Mouse (Mus musculus): ENCODE data around the gene Pds5b. TPM values are rescaled to one million over a fixed set of nuclear protein-coding genes. Genes with fewer than 3 reads are reported as not detected.
A peak's percentile ranks its signal among the peaks of the same experiment; 100 is the strongest.
"Not testable (repeated sequence)": the region's sequence is repeated elsewhere in the genome, so short reads cannot be mapped to it uniquely, and the experiment has no call there.

Pds5b gene
- polyA plus RNA-seq, 1 experiment from 2014 or later = 29.1 TPM

DNA sequence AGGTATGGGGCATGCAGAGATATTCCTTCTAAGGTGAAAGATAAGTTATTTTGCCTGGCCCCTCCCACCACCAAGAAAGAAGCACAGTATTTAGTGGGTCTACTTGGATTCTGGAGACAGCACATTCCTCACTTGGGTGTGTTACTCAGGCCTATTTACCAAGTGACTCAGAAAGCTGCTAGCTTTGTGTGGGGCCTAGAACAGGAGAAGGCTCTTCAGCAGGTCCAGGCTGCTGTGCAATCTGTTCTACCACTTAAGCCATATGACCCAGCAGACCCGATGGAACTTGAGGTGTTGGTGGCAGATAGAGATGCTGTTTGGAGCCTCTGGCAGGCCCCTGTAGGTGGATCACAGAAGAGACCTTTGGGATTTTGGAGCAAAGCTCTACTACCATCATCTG is 33.1 kb downstream of the Pds5b start:
- WGBS = 91% methylated on average over 1 of the region's 1 CpGs
- ATAC-seq (ENCODE audit: low FRiP score); H3K9me3 ChIP-seq (replicated peaks); H3K4me3 ChIP-seq (replicated peaks); H3K4me2 ChIP-seq; H3K27ac ChIP-seq (replicated peaks); H3K36me3 ChIP-seq; H3K9ac ChIP-seq (replicated peaks); H3K27me3 ChIP-seq (replicated peaks): not testable (repeated sequence)
- H3K4me1 ChIP-seq = 0 out of 2 replicates have a peak, but pooled peaks cover 10% of the 10 kb centered on the region

DNA sequence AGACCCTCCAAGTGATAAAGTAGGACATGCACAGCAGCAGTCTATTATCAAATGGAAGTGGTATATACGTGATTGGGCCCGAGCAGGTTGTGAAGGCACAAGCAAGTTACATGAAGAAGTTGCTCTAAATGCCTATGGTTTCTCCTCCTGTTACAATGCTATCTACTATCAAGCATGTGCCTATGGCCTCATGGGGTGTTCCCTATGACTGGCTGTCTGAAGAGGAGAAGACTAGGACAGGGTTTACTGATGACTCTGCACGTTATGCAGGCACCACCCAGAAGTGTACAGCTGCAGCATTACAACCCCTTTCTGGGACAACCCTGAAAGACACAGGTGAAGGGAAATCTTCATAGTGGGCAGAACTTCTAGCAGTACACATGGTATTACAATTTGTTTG is 33.6 kb downstream of the Pds5b start:
- not testable (repeated sequence) for H3K9ac ChIP-seq (replicated peaks); H3K27ac ChIP-seq (replicated peaks); H3K27me3 ChIP-seq (replicated peaks); H3K9me3 ChIP-seq (replicated peaks); H3K4me3 ChIP-seq (replicated peaks); H3K4me2 ChIP-seq; H3K36me3 ChIP-seq; ATAC-seq (ENCODE audit: low FRiP score)
- WGBS = 97% methylated on average over 3 of the region's 3 CpGs
- 0 out of 2 replicates have a peak, but pooled peaks cover 10% of the 10 kb centered on the region for H3K4me1 ChIP-seq

DNA sequence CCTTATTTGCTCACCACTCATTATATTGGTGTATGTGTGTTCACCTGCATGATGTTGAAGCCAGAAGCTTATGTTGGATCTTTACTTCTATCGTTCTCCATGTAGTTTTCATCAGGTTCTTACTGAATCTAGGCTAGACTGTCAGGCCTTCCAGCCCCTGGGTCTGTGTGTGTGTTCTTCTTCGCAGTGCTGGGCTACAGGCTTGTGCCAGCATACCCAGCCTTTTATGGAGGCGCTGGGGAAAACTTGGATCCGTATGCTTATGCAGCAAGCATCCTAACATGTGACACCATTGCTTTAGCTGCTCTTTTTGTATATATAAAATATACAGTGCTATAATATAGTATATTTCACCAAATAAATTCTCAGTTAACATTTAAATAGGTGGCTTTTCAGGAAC is 38.0 kb downstream of the Pds5b start:
- Histone ChIP-seq H3K27me3 (replicated peaks) (no peaks in the 10 kb centered on the region), H3K4me2 (no peak overlapping the region), H3K4me1 (peaks cover 8% of the 10 kb centered on the region), H3K36me3 (no peaks in the 10 kb centered on the region), H3K9ac (replicated peaks) (no peak overlapping the region), H3K9me3 (replicated peaks) (no peaks in the 10 kb centered on the region), H3K27ac (replicated peaks) (no peak overlapping the region), H3K4me3 (replicated peaks) (no peak overlapping the region)
- WGBS = 96% methylated on average over 4 of the region's 4 CpGs
- no peak for ATAC-seq (ENCODE audit: low FRiP score)

DNA sequence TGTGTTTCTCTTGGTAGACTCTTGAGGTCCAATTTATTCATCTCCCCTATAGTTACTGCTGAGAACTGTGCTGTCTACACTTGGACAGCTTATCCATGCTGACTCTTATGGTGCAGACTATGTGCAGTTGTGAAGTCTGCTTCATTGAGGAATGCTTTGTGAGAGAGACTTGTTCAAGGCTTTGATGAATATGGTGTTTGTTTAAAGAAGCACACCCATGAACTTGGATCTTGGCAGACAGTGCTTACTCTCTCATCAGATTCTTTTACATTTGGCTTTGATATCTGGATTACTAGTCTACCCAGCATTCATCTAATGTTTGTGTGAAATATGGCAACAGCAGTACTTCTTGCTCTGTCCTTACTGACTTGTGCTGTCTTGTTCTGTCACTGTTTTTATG is 39.9 kb downstream of the Pds5b start:
- ATAC-seq (ENCODE audit: low FRiP score) = no peak
- Histone ChIP-seq H3K4me1 (peaks cover 12% of the 10 kb centered on the region), H3K4me3 (replicated peaks) (no peak overlapping the region), H3K4me2 (no peak overlapping the region), H3K9ac (replicated peaks) (no peak overlapping the region), H3K27ac (replicated peaks) (no peak overlapping the region), H3K36me3 (no peaks in the 10 kb centered on the region), H3K9me3 (replicated peaks) (no peaks in the 10 kb centered on the region), H3K27me3 (replicated peaks) (no peaks in the 10 kb centered on the region)

DNA sequence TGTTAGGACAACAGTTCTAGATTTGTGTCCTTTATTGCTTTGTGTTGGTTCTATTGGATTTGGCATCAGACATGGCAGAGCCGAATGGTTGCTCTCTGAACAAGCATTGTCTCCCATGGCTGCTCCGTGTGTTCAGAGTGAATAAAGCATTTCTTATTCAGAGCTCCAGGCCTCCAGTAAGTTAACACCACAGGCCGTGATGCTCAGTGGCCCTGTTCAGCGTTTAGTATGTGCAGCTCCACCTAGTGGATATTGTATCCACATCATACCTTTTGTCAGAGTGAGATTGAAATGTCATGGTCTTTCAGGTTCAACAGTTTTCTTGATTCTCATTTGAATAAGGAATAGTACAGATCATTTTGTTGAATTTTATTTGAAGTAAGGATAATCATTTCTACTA is 44.2 kb downstream of the Pds5b start:
- H3K36me3 ChIP-seq = peaks cover 11% of the 10 kb centered on the region; the same call in 1 of the 2 replicates
- no peak overlapping the region for H3K4me3 ChIP-seq (replicated peaks)
- no peaks in the 10 kb centered on the region for H3K9me3 ChIP-seq (replicated peaks)
- peak; percentile 47; the same call in 1 of the 2 replicates for ATAC-seq (ENCODE audit: low FRiP score)
- no peak overlapping the region for H3K27ac ChIP-seq (replicated peaks)
- H3K4me2 ChIP-seq = no peak overlapping the region
- no peaks in the 10 kb centered on the region for H3K27me3 ChIP-seq (replicated peaks)
- no peak overlapping the region for H3K9ac ChIP-seq (replicated peaks)
- WGBS = 9% methylated on average over 4 of the region's 4 CpGs
- H3K4me1 ChIP-seq = peaks cover 6% of the 10 kb centered on the region

DNA sequence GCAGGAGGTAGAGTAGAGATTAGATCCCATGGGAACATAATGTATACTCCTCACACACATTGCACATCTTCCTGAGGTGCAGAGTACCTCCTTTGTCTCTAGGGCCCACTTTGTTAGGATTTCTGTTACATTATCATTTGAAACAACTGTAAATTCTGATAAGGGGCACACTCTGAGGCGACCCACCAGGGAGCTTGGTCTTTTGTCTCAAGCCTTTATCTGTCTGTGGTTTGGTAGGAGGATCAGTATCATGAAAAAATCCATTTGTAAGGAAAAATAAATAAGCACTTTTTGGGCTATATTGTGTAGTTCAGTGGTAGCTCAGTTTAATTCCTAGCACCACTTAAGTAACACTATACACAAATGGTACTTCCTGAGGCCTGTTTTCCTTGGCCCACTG is 51.1 kb downstream of the Pds5b start:
- Histone ChIP-seq H3K36me3 (peaks cover 32% of the 10 kb centered on the region), H3K27ac (replicated peaks) (no peak overlapping the region), H3K9me3 (replicated peaks) (no peaks in the 10 kb centered on the region), H3K27me3 (replicated peaks) (no peaks in the 10 kb centered on the region), H3K4me3 (replicated peaks) (no peak overlapping the region), H3K9ac (replicated peaks) (no peak overlapping the region), H3K4me1 (no peaks in the 10 kb centered on the region), H3K4me2 (no peak overlapping the region)
- WGBS = 86% methylated on average over 1 of the region's 1 CpGs
- no peak for ATAC-seq (ENCODE audit: low FRiP score)

DNA sequence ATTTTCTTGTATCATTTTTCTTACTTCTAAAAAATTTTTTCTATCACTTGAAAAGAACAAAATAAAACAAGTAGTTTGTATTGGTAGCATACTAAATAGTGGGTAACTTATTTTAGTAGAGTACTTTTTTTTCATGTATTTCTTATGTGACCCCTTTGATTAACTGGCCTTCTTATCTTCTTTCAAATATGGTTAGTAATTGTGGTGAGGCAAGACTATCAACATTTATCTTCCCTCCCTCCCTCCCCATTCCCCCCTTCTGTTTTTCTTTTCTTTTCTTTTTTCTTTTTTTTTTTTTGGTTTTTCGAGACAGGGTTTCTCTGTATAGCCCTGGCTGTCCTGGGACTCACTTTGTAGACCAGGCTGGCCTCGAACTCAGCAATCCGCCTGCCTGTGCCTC is 63.5 kb downstream of the Pds5b start:
- H3K27ac ChIP-seq (replicated peaks); H3K4me3 ChIP-seq (replicated peaks); H3K4me1 ChIP-seq; H3K4me2 ChIP-seq; H3K27me3 ChIP-seq (replicated peaks); H3K9me3 ChIP-seq (replicated peaks); H3K9ac ChIP-seq (replicated peaks); ATAC-seq (ENCODE audit: low FRiP score): not testable (repeated sequence)
- WGBS = 80% methylated on average over 3 of the region's 3 CpGs
- peaks cover 22% of the 10 kb centered on the region for H3K36me3 ChIP-seq

DNA sequence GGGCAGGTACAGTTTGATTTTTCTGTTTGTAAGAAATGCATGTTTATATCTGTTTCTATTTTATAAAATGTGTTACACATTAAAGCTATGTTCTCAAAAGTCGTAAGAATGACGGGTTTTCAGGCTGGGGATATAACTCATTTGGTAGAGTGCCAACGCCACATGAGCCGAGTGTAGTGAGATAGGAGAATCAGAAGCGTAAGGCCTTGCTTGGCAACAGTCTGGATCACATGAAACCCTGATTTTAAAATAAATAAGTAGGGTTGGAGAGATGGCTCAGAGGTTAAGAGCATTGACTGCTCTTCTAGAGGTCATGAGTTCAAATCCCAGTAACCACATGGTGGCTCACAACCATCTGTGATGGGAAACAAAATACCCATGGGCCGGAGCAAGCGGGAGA is 65.8 kb downstream of the Pds5b start:
- Histone ChIP-seq H3K36me3 (peaks cover 22% of the 10 kb centered on the region), H3K9me3 (replicated peaks) (no peaks in the 10 kb centered on the region), H3K9ac (replicated peaks) (no peak overlapping the region), H3K27me3 (replicated peaks) (no peaks in the 10 kb centered on the region), H3K4me3 (replicated peaks) (no peak overlapping the region), H3K4me1 (no peaks in the 10 kb centered on the region), H3K27ac (replicated peaks) (no peak overlapping the region), H3K4me2 (no peak overlapping the region)
- no peak for ATAC-seq (ENCODE audit: low FRiP score)
- WGBS = 82% methylated on average over 7 of the region's 7 CpGs

DNA sequence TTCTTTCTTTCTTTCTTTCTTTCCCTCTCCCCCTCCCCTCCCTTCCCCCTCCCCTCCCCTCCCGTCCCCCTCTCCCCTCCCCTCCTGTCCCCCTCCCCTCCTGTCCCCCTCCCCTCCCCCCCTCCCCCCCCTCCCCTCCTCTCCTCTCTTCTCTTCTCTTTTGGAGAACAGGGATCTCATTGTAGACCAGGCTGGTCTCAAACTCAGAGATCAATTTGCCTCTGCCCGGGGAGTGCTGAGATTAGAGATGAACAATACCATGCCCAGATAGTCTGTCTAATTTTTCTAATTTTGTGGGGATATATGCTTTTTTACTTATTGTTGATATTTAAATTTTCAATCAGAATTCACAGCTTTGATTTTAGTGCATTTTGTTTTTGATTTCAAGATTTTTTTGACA is 67.1 kb downstream of the Pds5b start:
- Histone ChIP-seq H3K27me3 (replicated peaks) (no peaks in the 10 kb centered on the region), H3K36me3 (peaks cover 15% of the 10 kb centered on the region), H3K9me3 (replicated peaks) (no peaks in the 10 kb centered on the region), H3K4me1 (no peaks in the 10 kb centered on the region), H3K27ac (replicated peaks) (no peak overlapping the region), H3K4me2 (no peak overlapping the region), H3K9ac (replicated peaks) (no peak overlapping the region), H3K4me3 (replicated peaks) (no peak overlapping the region)
- ATAC-seq (ENCODE audit: low FRiP score) = no peak
- 39% methylated on average over 1 of the region's 2 CpGs for WGBS

DNA sequence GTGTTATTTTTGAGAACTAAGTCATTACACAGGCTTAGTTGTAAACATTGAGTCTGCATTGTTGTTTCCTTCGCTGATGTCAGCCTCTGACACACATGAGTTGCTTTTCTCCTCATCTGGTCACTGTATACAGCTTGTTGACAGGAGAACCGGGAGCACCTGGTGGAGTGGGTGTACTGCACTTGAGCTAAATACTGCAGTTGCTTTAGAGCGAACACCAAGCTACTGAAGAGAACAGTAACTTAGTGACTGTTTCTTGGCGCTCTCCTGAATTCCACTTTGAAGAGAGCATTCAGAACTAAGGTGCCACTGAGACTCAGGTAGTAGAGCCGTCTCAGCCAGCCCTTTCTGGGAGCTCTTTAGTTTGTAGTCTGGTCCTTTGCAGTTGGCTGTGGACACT is 83.1 kb downstream of the Pds5b start:
- no peak overlapping the region for H3K27ac ChIP-seq (replicated peaks)
- H3K4me1 ChIP-seq = no peaks in the 10 kb centered on the region
- ATAC-seq (ENCODE audit: low FRiP score) = no peak
- no peak overlapping the region for H3K4me2 ChIP-seq
- peaks cover 28% of the 10 kb centered on the region for H3K36me3 ChIP-seq
- WGBS = 94% methylated on average over 5 of the region's 5 CpGs
- no peaks in the 10 kb centered on the region for H3K9me3 ChIP-seq (replicated peaks)
- H3K9ac ChIP-seq (replicated peaks) = no peak overlapping the region
- H3K4me3 ChIP-seq (replicated peaks) = no peak overlapping the region
- H3K27me3 ChIP-seq (replicated peaks) = no peaks in the 10 kb centered on the region

DNA sequence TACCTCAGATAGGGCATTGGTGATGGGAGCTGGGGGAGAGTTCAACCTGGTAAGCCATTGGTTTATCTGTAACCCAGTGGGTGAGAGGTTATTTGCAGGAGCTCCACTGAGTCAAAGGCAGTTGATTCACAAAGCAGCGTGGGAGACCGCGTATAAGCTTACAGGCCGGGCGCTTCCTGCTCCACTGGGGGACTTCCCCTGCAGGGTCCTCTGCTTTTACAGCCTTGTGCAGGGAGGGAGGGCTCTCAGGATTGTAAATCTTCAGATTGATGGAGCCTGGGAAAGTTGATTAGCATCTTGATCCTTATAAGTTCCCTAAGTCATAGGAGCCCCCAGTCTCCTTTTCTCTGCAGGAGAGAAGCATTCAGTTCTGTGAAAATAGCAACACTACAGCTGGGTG is 98.9 kb downstream of the Pds5b start:
- Histone ChIP-seq H3K36me3 (0 out of 2 replicates have a peak, but pooled peaks cover 5% of the 10 kb centered on the region), H3K4me1 (peaks cover 19% of the 10 kb centered on the region), H3K9ac (replicated peaks) (no peak overlapping the region), H3K4me2 (no peak overlapping the region), H3K4me3 (replicated peaks) (no peak overlapping the region), H3K27me3 (replicated peaks) (no peaks in the 10 kb centered on the region), H3K9me3 (replicated peaks) (no peaks in the 10 kb centered on the region), H3K27ac (replicated peaks) (peak overlapping the region; percentile 48)
- peak; percentile 28; the same call in 1 of the 2 replicates for ATAC-seq (ENCODE audit: low FRiP score)
- 2% methylated on average over 5 of the region's 5 CpGs for WGBS

DNA sequence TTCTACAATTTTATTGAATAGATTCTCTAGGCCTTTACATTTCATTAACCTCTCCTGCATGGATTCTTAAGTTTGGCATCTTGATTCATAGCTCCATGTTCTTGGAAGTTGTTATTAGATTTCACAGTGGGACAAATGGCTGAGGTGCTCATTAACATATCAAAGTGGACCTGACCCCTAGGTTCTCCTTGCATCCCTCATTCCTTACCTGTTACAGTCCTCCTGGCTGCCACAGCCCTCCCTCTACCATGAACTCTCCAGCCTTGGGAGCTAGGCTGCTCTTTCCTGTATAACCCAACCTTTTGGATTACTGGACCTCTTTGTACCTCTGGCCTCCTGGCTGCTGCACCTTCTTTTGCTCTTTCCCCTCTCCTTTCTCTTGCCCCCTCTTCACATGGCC is 99.5 kb downstream of the Pds5b start:
- Histone ChIP-seq H3K4me3 (replicated peaks) (no peak overlapping the region), H3K27me3 (replicated peaks) (no peaks in the 10 kb centered on the region), H3K4me2 (no peak overlapping the region), H3K9me3 (replicated peaks) (no peaks in the 10 kb centered on the region), H3K36me3 (peaks cover 7% of the 10 kb centered on the region), H3K27ac (replicated peaks) (no peak overlapping the region; the same call in 1 of the 2 replicates), H3K9ac (replicated peaks) (no peak overlapping the region), H3K4me1 (peaks cover 19% of the 10 kb centered on the region)
- no peak for ATAC-seq (ENCODE audit: low FRiP score)

DNA sequence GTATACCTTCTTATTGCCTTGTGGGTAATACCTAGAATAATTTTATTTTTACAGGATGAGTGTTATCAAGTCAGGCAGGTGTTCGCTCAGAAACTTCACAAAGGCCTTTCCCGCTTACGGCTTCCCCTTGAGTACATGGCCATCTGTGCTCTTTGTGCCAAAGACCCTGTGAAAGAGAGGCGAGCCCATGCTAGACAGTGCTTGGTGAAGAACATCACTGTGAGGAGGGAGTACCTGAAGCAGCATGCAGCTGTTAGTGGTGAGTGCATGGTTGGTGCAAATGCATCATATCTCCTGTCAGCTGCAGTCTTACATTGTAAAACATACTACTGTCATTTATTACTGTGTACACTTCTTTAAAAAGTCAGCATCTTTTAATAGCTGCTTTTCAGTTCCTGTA is 114.7 kb downstream of the Pds5b start:
- no peaks in the 10 kb centered on the region for H3K4me1 ChIP-seq
- no peak overlapping the region for H3K27ac ChIP-seq (replicated peaks)
- no peaks in the 10 kb centered on the region for H3K9me3 ChIP-seq (replicated peaks)
- WGBS = 95% methylated on average over 4 of the region's 4 CpGs
- no peak overlapping the region for H3K4me2 ChIP-seq
- H3K9ac ChIP-seq (replicated peaks) = no peak overlapping the region
- H3K27me3 ChIP-seq (replicated peaks) = no peaks in the 10 kb centered on the region
- H3K36me3 ChIP-seq = peaks cover 38% of the 10 kb centered on the region
- no peak for ATAC-seq (ENCODE audit: low FRiP score)
- H3K4me3 ChIP-seq (replicated peaks) = no peak overlapping the region

Measured in neural tube, embryonic 15.5 days (tissue).